Mouse (Mus musculus): Measurements from ENCODE around the gene Hmg20a. TPM values are rescaled to one million over a fixed set of nuclear protein-coding genes. Genes with fewer than 3 reads are reported as not detected.

The Hmg20a gene
- total and polyA plus RNA-seq, 2 experiments, result 6.6 to 6.8 TPM

DNA sequence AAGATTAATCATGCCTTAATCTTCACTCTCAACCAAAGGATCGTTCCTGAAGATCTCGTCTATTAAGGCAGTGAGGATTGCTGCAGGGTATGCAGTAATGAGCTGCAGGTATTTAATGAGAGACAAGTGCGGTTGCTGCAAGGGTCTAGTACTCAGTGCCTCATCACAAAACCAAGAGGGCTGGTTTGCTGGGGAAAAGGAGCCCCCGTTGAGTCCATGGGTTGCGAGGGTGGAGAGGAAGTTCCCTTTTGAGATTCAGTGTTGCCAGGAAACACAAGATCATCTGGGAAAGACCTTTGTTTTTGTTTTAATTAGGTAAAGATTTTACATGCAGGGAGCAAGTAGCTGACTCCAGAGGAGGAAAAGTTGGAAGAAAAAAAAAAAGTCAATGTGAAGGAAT, 86.1 kb downstream of the Hmg20a start:
- H3K79me2 ChIP-seq (ENCODE audit: control insufficient read depth, insufficient read depth, low read length), result no peaks in the 10 kb centered on the region
- H3K27me3 ChIP-seq (ENCODE audit: control insufficient read depth, insufficient read depth, low read length), result no peaks in the 10 kb centered on the region
- no peak overlapping the region for H3K4me3 ChIP-seq (ENCODE audit: insufficient read depth, low read depth, low read length)
- TF ChIP-seq POLR2A (IDR thresholded peaks at IDR 0.05; ENCODE audit: extremely low read depth, insufficient read depth, low read length) (no peak), CTCF (IDR thresholded peaks at IDR 0.05; ENCODE audit: low read depth, low read length) (no peak)
- no peak for DNase-seq (ENCODE audit: extremely low read depth, low read depth, low spot score)
- peak overlapping the region; percentile 62 for H3K27ac ChIP-seq (replicated peaks; ENCODE audit: insufficient read depth, low read depth, low read length)
- H3K9ac ChIP-seq (ENCODE audit: low read depth, low read length), result no peak overlapping the region
- no peaks in the 10 kb centered on the region for H3K36me3 ChIP-seq (ENCODE audit: control insufficient read depth, insufficient read depth, low read length)
- H3K4me1 ChIP-seq (ENCODE audit: control insufficient read depth, insufficient read depth, low read length), result peaks cover 17% of the 10 kb centered on the region
- 72% methylated on average over 5 of the region's 5 CpGs for WGBS

DNA sequence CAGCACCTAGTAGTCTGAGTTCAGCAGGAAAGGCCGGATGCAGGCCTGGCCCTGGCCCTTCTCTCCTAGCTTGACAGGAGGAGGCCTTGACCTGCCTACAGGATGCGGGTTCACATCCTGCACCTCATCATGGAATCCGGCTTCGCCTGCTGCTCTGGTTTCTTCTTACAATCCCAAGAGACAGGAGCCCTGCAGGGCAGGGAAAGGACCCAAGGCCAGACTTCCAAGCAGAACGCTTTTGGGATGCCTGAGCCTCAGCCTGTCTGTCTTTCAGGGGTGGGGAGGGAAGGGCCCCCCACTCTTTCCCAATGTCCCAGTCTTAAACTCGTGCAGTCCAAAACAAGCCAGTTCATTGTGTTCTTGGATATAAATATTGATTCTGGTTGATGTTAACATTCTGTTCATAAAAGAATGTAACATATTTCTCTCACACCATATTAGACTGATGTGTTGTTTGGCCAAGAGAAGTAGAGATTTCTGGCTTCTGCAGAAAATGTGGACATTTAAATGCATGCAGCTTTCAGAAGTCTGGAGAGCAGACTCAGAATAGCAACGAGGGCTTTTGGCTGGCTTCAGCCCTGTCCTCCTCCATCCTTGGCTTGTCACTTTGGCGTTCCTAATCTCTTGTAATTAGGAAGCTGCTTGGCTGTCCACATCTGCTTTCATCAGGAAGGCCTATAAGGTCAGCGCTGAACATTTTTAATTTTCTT, 86.8 kb downstream of the Hmg20a start:
- Histone ChIP-seq H3K27me3 (ENCODE audit: control insufficient read depth, insufficient read depth, low read length) (no peaks in the 10 kb centered on the region), H3K4me3 (ENCODE audit: insufficient read depth, low read depth, low read length) (no peak overlapping the region), H3K79me2 (ENCODE audit: control insufficient read depth, insufficient read depth, low read length) (no peaks in the 10 kb centered on the region), H3K36me3 (ENCODE audit: control insufficient read depth, insufficient read depth, low read length) (no peaks in the 10 kb centered on the region), H3K27ac (replicated peaks; ENCODE audit: insufficient read depth, low read depth, low read length) (peak overlapping the region; percentile 66), H3K9ac (ENCODE audit: low read depth, low read length) (no peak overlapping the region), H3K4me1 (ENCODE audit: control insufficient read depth, insufficient read depth, low read length) (peaks cover 17% of the 10 kb centered on the region)
- no peak for DNase-seq (ENCODE audit: extremely low read depth, low read depth, low spot score)
- no peak for TF ChIP-seq POLR2A (IDR thresholded peaks at IDR 0.05; ENCODE audit: extremely low read depth, insufficient read depth, low read length)
- TF ChIP-seq CTCF (IDR thresholded peaks at IDR 0.05; ENCODE audit: low read depth, low read length), result no peak
- WGBS, result 65% methylated on average over 9 of the region's 9 CpGs

DNA sequence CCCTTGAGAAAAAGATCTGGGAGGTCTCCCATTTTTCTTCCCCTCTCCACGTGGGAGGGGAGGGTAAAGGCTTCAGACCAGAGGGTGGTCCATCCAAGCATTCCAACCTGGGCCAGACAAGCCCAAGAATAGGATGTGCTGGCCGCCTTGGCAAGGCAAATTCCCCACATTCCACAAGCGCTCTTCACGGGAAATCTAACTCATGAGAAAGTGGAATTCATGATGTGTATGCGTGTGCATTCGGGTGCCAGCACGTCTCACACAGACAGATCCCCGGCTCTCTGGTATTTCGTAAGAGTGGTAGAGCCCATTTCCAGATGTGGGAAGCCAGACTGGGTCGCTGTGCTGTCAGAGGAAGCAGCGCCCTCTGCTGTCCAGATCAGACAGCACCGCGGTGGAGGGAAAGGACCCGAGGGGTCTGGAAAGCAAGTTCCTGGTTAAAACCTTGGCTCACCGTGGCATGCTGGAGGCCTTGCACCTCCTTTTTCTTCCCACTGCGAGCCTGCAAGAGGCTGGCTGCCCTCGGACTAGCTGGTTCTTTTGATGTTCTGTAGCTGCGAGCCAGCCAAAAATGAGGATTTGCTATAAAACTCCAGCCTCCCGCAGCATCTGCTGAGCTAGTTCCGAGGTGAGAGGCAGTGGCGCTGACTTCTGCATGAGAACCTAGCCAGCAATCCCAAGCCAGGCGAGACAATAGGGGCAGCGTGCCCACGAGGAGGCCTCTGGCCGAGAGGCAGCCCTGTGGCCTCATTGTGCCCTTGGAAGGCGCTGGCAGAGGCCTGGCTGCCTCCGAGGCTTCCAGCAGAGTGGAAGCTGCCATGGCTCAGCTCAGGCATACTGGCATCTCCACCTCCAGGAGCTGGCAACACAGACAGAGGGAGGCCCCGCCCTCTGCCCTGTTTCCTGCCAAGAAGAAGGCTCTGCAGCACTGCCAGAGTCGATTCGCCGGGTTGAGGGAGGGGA, 87.7 kb downstream of the Hmg20a start:
- peak; percentile 97 for TF ChIP-seq CTCF (IDR thresholded peaks at IDR 0.05; ENCODE audit: low read depth, low read length)
- TF ChIP-seq POLR2A (IDR thresholded peaks at IDR 0.05; ENCODE audit: extremely low read depth, insufficient read depth, low read length), result no peak
- 2% methylated on average over 31 of the region's 31 CpGs for WGBS
- peak; percentile 80 for DNase-seq (ENCODE audit: extremely low read depth, low read depth, low spot score)
- peak overlapping the region; percentile 57 for H3K9ac ChIP-seq (ENCODE audit: low read depth, low read length)
- H3K4me3 ChIP-seq (ENCODE audit: insufficient read depth, low read depth, low read length), result peak overlapping the region; percentile 62
- peak overlapping the region; percentile 73 for H3K27ac ChIP-seq (replicated peaks; ENCODE audit: insufficient read depth, low read depth, low read length)
- H3K4me1 ChIP-seq (ENCODE audit: control insufficient read depth, insufficient read depth, low read length), result peaks cover 17% of the 10 kb centered on the region
- no peaks in the 10 kb centered on the region for H3K27me3 ChIP-seq (ENCODE audit: control insufficient read depth, insufficient read depth, low read length)
- no peaks in the 10 kb centered on the region for H3K79me2 ChIP-seq (ENCODE audit: control insufficient read depth, insufficient read depth, low read length)
- no peaks in the 10 kb centered on the region for H3K36me3 ChIP-seq (ENCODE audit: control insufficient read depth, insufficient read depth, low read length)

DNA sequence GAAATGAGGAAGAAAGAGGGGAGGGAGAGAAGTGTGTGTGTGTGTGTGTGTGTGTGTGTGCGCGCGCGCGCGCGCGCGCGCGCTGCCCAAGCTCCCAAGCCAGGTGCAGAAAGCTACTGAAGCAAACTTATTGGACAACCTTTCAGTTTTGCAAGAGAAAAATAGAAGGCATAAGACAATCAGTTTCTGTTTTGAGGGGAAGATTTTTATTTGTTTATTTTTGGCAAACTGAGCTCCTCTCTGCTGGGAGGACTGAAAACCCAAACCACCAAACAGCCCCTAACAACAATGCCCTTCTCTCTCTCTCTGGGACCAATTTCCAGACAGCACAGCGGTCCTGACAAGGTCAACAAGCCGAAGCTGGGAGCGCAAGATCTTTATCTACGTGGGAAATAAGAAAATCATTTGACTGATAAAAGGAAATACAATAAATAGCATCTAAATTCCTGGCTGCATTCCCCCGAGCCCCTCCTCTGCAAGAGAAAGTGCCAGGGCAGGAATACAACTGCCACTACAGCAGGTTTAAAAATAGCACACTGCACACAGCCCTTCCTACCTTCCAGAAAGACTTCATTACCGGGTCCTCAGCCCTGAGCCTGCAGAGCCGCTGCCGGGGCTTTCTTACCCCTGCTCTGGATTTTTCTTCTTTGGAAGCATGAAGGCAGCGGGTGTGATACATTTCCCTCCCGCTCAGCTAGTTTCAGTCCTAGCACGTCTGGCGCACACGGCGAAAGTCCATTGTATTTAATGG, 88.7 kb downstream of the Hmg20a start:
- H3K4me3 ChIP-seq (ENCODE audit: insufficient read depth, low read depth, low read length), result peak overlapping the region; percentile 62

DNA sequence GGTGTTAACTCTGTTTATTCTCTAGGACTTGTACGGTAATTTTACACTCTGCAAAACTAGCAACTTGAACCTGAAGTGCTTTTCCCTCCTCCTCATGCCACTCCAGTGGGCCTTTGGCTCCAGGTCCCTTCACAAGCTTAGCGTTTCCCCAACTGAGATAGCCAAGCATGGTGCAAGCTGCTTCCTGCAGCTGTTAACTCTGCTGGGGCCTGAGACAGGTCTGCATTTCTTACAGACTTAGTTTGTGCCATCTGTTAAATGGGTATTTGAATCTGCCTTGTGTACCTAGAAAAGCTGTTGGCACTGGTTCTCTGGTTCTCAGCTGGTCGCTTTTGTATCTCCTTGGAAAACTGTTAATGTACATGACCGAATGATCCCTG, 89.3 kb downstream of the Hmg20a start:
- WGBS, result 66% methylated on average over 4 of the region's 4 CpGs
- no peak for TF ChIP-seq CTCF (IDR thresholded peaks at IDR 0.05; ENCODE audit: low read depth, low read length)
- no peak for TF ChIP-seq POLR2A (IDR thresholded peaks at IDR 0.05; ENCODE audit: extremely low read depth, insufficient read depth, low read length)
- H3K9ac ChIP-seq (ENCODE audit: low read depth, low read length), result no peak overlapping the region
- H3K27me3 ChIP-seq (ENCODE audit: control insufficient read depth, insufficient read depth, low read length), result no peaks in the 10 kb centered on the region
- H3K4me1 ChIP-seq (ENCODE audit: control insufficient read depth, insufficient read depth, low read length), result peaks cover 11% of the 10 kb centered on the region
- DNase-seq (ENCODE audit: extremely low read depth, low read depth, low spot score), result no peak
- no peaks in the 10 kb centered on the region for H3K79me2 ChIP-seq (ENCODE audit: control insufficient read depth, insufficient read depth, low read length)
- no peaks in the 10 kb centered on the region for H3K36me3 ChIP-seq (ENCODE audit: control insufficient read depth, insufficient read depth, low read length)
- H3K4me3 ChIP-seq (ENCODE audit: insufficient read depth, low read depth, low read length), result no peak overlapping the region
- peak overlapping the region; percentile 73 for H3K27ac ChIP-seq (replicated peaks; ENCODE audit: insufficient read depth, low read depth, low read length)

More for the DNA sequence above, 88.7 kb downstream of the Hmg20a start:
- H3K4me1 ChIP-seq (ENCODE audit: control insufficient read depth, insufficient read depth, low read length), result peaks cover 13% of the 10 kb centered on the region
- H3K36me3 ChIP-seq (ENCODE audit: control insufficient read depth, insufficient read depth, low read length), result no peaks in the 10 kb centered on the region
- DNase-seq (ENCODE audit: extremely low read depth, low read depth, low spot score), result no peak
- no peaks in the 10 kb centered on the region for H3K27me3 ChIP-seq (ENCODE audit: control insufficient read depth, insufficient read depth, low read length)
- peak overlapping the region; percentile 32; the same call in 1 of the 2 replicates for H3K9ac ChIP-seq (ENCODE audit: low read depth, low read length)
- no peaks in the 10 kb centered on the region for H3K79me2 ChIP-seq (ENCODE audit: control insufficient read depth, insufficient read depth, low read length)
- TF ChIP-seq POLR2A (IDR thresholded peaks at IDR 0.05; ENCODE audit: extremely low read depth, insufficient read depth, low read length) (no peak), CTCF (IDR thresholded peaks at IDR 0.05; ENCODE audit: low read depth, low read length) (no peak)
- 13% methylated on average over 25 of the region's 25 CpGs for WGBS
- peak overlapping the region; percentile 73 for H3K27ac ChIP-seq (replicated peaks; ENCODE audit: insufficient read depth, low read depth, low read length)

All from liver, adult 2 months (tissue).